Mouse (Mus musculus): ENCODE measurements around the gene Rras2.

- TF ChIP-seq CTCF (IDR thresholded peaks at IDR 0.05; ENCODE audit: extremely low read depth, insufficient read depth, low read length) (no peak), POLR2A (IDR thresholded peaks at IDR 0.05; ENCODE audit: extremely low read depth, insufficient read depth, low read length) (no peak)
Measured at GRCm38 (mm10) chr7:114043929-114044549, 73.5 kb downstream of the Rras2 start.
